Mouse (Mus musculus): ENCODE measurements around the gene Rai14. TPM values are rescaled to one million over a fixed set of nuclear protein-coding genes. Genes with fewer than 3 reads are reported as not detected.

Rai14 gene
- polyA plus RNA-seq, 1 experiment from 2014 or later, result 59.8 TPM

DNA sequence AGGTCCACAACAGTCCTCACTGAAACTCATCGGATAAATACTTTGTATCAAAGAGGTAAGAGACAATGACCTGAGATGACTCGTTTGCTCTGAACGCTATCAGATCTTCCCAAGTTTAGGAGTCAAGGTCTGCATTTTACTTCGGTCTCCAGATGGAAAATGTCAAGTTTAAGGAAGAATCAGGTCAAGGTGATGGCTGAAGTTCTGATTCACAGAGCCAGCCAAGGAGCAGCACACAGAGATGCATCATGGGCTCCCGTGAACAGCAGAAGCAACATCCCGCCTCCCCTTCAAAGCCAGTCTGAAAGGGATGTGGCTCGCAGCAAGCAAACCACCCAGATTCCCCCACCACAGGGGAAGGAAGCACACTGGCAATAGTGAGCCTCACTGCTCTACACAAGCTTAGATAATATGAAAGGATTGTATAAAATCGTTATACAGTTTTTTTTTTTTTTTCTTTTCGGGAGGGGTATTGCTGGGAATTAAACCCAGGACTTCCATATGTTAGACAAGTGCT, 30.7 kb downstream of the Rai14 start:
- Histone ChIP-seq H3K27me3 (no peaks in the 10 kb centered on the region), H3K36me3 (replicated peaks) (peaks cover 18% of the 10 kb centered on the region), H3K9ac (no peak overlapping the region), H3K4me2 (no peak overlapping the region), H3K9me3 (no peaks in the 10 kb centered on the region), H3K4me1 (peaks cover 8% of the 10 kb centered on the region; the same call in 1 of the 2 replicates), H3K4me3 (replicated peaks) (no peak overlapping the region), H3K27ac (no peak overlapping the region)
- 94% methylated on average over 9 of the region's 9 CpGs for WGBS
- ATAC-seq (ENCODE audit: low FRiP score), result no peak

DNA sequence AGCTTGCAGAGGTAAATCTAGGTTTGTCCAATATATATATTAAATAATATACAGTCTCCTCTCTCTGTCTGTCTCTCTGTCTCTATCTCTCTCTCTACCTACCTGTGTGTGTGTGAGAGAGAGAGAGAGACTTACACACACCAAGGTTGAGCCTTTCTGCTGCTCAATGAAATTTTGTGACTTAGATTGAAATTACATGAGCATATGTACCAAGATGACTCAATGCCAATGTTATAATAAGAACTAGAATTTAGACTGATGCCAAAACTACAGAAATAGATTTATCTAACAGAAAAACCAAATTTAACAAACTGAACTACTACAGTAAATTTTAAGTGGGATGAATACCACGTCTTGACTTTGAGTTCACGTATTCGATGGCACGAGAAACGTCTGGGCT, 33.9 kb downstream of the Rai14 start:
- no peak for ATAC-seq (ENCODE audit: low FRiP score)
- no peak overlapping the region for H3K4me2 ChIP-seq
- H3K4me3 ChIP-seq (replicated peaks), result no peak overlapping the region
- H3K4me1 ChIP-seq, result peaks cover 8% of the 10 kb centered on the region; the same call in 1 of the 2 replicates
- no peaks in the 10 kb centered on the region for H3K27me3 ChIP-seq
- H3K36me3 ChIP-seq (replicated peaks), result no peaks in the 10 kb centered on the region
- 90% methylated on average over 5 of the region's 5 CpGs for WGBS
- no peak overlapping the region for H3K9ac ChIP-seq
- H3K27ac ChIP-seq, result no peak overlapping the region
- H3K9me3 ChIP-seq, result no peaks in the 10 kb centered on the region

DNA sequence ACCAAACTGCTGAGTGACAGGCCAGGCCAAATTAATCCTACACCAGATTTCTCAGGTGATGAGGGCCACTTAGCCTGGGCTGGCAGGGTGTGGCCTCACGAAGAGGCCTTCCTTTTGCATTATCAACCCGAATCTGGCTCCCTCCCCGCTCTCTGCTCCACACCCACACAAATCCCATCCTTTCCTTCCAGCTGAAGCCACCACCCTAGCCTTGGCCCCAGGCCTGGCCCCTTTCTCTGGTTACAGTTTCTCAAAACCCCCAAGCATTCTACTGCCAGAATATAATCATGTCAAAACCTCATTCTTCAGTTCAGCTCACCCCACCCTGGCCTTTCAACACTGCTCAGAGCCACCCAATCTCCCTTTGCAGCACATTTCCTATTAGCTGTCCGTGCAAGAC, 34.9 kb downstream of the Rai14 start:
- Histone ChIP-seq H3K27ac (no peak overlapping the region), H3K4me2 (no peak overlapping the region), H3K36me3 (replicated peaks) (no peaks in the 10 kb centered on the region), H3K4me3 (replicated peaks) (no peak overlapping the region), H3K4me1 (peaks cover 8% of the 10 kb centered on the region; the same call in 1 of the 2 replicates), H3K27me3 (no peaks in the 10 kb centered on the region), H3K9me3 (no peaks in the 10 kb centered on the region), H3K9ac (no peak overlapping the region)
- 56% methylated on average over 4 of the region's 4 CpGs for WGBS
- no peak for ATAC-seq (ENCODE audit: low FRiP score)

DNA sequence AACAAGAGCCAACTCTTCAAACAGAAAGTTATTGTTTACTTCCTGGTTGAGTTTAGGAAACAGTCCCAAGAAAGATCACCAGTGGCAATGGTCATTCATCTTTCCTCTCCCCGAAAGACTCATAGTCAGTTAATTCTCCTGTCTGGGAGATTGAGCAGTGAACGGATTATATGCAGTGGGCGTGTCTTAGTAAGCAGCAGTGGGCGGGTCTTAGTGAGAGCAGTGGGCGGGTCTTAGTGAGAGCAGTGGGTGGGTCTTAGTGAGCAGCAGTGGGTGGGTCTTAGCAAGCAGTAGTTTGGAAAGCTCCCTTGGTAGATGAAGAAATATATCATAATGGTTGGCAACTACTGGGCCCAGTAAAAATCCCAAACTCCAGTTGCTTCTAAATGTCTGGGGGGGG, 38.6 kb downstream of the Rai14 start:
- Histone ChIP-seq H3K36me3 (replicated peaks) (no peaks in the 10 kb centered on the region), H3K4me2 (no peak overlapping the region), H3K9me3 (no peaks in the 10 kb centered on the region), H3K27ac (no peak overlapping the region), H3K9ac (no peak overlapping the region), H3K4me3 (replicated peaks) (no peak overlapping the region), H3K27me3 (no peaks in the 10 kb centered on the region), H3K4me1 (peaks cover 16% of the 10 kb centered on the region)
- 86% methylated on average over 5 of the region's 5 CpGs for WGBS
- no peak for ATAC-seq (ENCODE audit: low FRiP score)

DNA sequence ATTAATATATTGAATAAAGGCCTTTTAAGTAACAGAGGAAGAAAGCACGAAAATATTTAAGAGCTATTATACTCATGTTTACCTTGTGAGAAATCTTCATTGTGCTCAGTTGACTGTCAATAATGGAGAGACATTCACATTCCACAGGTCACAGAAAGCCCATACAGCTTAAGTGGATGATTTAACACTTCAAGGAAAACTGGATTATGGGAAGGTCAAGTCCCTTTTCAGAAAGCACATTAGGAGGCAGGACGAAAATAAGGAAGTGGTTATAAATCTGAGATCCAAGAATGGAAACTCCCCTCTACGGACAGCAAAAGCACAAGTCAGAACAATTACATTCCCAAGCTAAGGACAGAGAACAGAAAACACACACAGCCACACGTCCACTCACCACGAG, 41.5 kb downstream of the Rai14 start:
- Histone ChIP-seq H3K27me3 (no peaks in the 10 kb centered on the region), H3K9ac (no peak overlapping the region), H3K9me3 (no peaks in the 10 kb centered on the region), H3K36me3 (replicated peaks) (no peaks in the 10 kb centered on the region), H3K4me3 (replicated peaks) (no peak overlapping the region), H3K4me2 (no peak overlapping the region), H3K27ac (no peak overlapping the region), H3K4me1 (peaks cover 17% of the 10 kb centered on the region)
- no peak for ATAC-seq (ENCODE audit: low FRiP score)
- WGBS, result 43% methylated on average over 5 of the region's 5 CpGs

DNA sequence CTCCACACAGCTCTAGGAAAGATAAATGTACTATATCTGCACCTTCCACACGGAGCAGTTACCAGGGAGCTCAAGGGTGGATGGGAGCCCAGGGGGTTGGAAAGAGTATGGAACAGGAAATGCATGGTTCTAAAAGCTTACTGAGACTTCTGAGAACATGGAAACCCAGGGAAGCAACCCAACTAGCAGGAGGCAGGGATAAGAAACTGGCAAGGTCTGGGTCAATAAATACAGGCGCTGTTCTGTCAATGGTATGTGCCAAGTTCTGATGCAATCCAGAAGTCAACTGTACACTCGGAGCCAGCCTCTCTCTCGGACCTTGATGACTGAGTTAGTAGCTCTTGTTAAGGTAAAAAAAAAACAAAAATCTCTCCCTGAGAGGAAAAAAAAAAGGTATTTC, 42.6 kb downstream of the Rai14 start:
- Histone ChIP-seq H3K27me3 (no peaks in the 10 kb centered on the region), H3K9me3 (no peaks in the 10 kb centered on the region), H3K4me2 (no peak overlapping the region), H3K27ac (no peak overlapping the region), H3K9ac (no peak overlapping the region), H3K4me1 (peaks cover 17% of the 10 kb centered on the region), H3K4me3 (replicated peaks) (no peak overlapping the region), H3K36me3 (replicated peaks) (no peaks in the 10 kb centered on the region)
- WGBS, result 94% methylated on average over 4 of the region's 4 CpGs
- no peak for ATAC-seq (ENCODE audit: low FRiP score)

DNA sequence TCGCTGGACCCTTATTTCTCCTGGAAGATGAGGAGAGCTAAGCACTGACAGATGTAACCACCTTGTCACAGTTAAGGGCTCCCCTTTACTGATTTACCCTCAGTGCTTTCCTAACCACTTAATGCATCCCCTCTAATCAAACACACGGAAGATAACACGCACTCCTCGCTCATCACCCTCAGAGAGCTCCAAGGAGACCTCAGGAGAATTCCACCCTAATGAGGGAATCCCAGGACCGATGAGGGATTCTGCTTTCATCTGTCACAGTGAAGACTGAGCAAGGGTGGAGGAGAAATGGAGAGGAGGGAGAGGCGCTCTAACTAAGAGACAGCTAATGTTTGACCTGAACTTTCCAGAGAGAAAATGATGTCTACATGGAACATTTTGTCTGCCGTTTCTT, 44.3 kb downstream of the Rai14 start:
- H3K9me3 ChIP-seq, result no peaks in the 10 kb centered on the region
- no peak overlapping the region for H3K27ac ChIP-seq
- H3K9ac ChIP-seq, result no peak overlapping the region
- H3K27me3 ChIP-seq, result no peaks in the 10 kb centered on the region
- no peak overlapping the region for H3K4me3 ChIP-seq (replicated peaks)
- H3K36me3 ChIP-seq (replicated peaks), result no peaks in the 10 kb centered on the region
- H3K4me1 ChIP-seq, result peaks cover 17% of the 10 kb centered on the region
- WGBS, result 84% methylated on average over 7 of the region's 7 CpGs
- H3K4me2 ChIP-seq, result no peak overlapping the region
- no peak for ATAC-seq (ENCODE audit: low FRiP score)

DNA sequence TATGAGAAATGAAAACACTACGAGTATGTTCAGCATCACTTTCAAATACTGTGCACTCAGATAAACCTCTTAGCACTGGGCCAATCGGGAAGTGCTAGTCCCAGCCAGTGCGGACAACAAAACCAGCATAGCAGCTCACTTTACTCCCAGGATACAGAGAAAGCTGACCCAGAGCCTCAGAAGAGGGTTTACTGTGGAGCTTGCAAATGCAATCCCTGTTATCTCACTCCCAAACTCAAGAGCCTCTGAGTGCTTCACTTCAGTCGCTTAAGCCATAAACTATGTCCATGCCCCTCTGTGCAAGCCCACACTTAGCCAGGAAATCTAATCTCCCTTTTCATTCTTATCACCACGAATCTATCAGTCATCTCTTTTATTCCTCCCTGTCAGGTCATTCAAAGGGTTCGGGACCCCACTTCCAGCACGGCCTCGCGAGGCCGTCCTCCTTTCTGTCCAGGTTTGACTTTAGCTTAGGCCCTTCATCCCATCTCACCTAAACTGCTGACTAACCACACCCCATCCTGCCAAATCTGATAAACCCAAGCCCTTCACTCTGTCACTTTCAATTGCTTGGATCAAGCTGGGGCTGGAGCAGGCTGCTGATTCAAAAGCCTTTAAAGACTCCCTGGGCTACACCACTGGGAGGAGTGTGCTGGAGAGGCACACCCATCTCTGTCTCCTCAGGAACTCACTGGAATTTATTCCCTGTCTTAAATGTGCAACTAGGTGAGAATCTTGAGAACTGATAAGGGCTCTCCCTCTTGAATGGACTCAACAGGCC, 46.1 kb downstream of the Rai14 start:
- no peak overlapping the region for H3K4me3 ChIP-seq (replicated peaks)
- 57% methylated on average over 10 of the region's 10 CpGs for WGBS
- no peaks in the 10 kb centered on the region for H3K9me3 ChIP-seq
- no peak overlapping the region for H3K9ac ChIP-seq
- H3K27ac ChIP-seq, result no peak overlapping the region
- no peak for ATAC-seq (ENCODE audit: low FRiP score)
- H3K27me3 ChIP-seq, result no peaks in the 10 kb centered on the region
- no peaks in the 10 kb centered on the region for H3K36me3 ChIP-seq (replicated peaks)
- peaks cover 15% of the 10 kb centered on the region for H3K4me1 ChIP-seq
- H3K4me2 ChIP-seq, result no peak overlapping the region

DNA sequence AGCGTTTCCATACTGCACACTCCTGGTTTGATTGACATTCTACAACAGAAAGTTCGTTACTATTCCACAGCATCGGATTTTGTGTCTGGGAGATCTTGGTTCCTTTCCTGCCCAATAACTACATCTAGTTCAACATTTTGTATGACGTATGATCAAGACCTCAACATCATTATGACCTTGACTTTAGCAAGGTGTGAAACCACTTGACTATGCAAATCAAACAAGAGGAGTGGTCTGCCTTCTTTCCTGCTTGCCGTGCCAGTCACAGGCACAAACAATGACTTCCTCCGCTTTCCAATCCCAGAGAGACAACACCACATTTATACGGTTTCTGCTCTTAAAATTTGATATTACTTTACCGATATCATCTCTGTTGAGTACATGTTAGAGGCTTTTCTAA, 48.6 kb downstream of the Rai14 start:
- 89% methylated on average over 8 of the region's 8 CpGs for WGBS
- no peak for ATAC-seq (ENCODE audit: low FRiP score)
- no peaks in the 10 kb centered on the region for H3K36me3 ChIP-seq (replicated peaks)
- no peaks in the 10 kb centered on the region for H3K27me3 ChIP-seq
- H3K27ac ChIP-seq, result no peak overlapping the region
- H3K4me2 ChIP-seq, result no peak overlapping the region
- H3K4me1 ChIP-seq, result peaks cover 16% of the 10 kb centered on the region
- H3K9ac ChIP-seq, result no peak overlapping the region
- H3K9me3 ChIP-seq, result no peaks in the 10 kb centered on the region
- H3K4me3 ChIP-seq (replicated peaks), result no peak overlapping the region

DNA sequence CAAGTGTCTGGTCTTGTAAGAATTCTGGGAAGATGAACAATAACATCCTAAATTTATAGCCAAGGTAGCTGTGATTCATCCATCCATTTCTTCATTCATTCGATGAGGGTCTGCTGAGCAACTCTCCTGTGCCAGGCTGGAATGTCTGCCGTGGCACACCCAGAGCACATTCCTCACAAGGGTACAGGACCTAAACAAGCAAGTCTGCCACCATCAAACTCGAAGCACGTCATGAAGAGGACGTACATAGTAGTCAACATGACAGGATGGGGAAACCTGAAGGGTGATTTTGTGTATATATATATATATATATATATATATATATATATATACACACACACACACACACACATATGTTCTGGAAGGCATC, 49.9 kb downstream of the Rai14 start:
- Histone ChIP-seq H3K4me1 (peaks cover 14% of the 10 kb centered on the region), H3K9ac (no peak overlapping the region), H3K9me3 (no peaks in the 10 kb centered on the region), H3K27ac (no peak overlapping the region), H3K36me3 (replicated peaks) (0 out of 2 replicates have a peak, but pooled peaks cover 6% of the 10 kb centered on the region), H3K27me3 (no peaks in the 10 kb centered on the region), H3K4me2 (no peak overlapping the region), H3K4me3 (replicated peaks) (no peak overlapping the region)
- 88% methylated on average over 5 of the region's 5 CpGs for WGBS
- ATAC-seq (ENCODE audit: low FRiP score), result no peak

DNA sequence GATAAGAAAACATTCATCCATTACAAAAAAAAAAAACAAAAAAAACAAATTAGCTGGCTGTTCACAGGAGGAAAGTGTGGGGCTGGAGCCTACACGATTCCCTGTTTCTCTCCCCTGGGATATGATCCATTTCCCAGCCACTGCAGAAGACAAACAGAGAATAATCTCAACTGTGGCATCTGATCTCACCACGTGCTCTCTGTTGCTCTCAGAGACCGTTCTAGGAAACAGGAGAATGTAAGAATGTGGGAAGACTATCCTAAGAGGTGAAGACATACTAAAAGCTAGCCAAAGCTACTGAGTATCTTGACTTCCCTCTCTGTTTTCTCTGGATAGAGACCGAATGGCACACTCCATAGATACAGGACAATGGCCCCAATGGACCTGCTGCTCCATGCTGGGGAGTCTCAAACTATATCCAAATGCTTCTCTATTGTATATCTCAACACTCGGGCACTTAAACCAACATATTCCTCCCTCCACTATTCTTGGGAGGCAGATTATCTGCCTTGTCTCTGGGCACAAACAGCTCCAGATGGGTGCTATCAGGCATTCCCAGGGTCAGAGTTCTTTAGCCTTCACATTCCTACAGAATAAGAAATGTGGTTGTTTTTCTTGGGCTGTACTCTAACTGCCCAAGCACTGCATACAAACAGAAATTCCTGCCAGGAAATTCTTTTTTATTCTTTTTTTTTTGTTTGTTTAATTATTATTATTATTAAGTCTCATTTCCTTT, 50.5 kb downstream of the Rai14 start:
- no peaks in the 10 kb centered on the region for H3K27me3 ChIP-seq
- ATAC-seq (ENCODE audit: low FRiP score), result no peak
- H3K9me3 ChIP-seq, result no peaks in the 10 kb centered on the region
- WGBS, result 78% methylated on average over 5 of the region's 5 CpGs
- H3K36me3 ChIP-seq (replicated peaks), result peaks cover 6% of the 10 kb centered on the region; the same call in 1 of the 2 replicates
- peaks cover 14% of the 10 kb centered on the region for H3K4me1 ChIP-seq
- no peak overlapping the region for H3K4me3 ChIP-seq (replicated peaks)
- no peak overlapping the region for H3K9ac ChIP-seq
- H3K27ac ChIP-seq, result no peak overlapping the region
- no peak overlapping the region for H3K4me2 ChIP-seq

DNA sequence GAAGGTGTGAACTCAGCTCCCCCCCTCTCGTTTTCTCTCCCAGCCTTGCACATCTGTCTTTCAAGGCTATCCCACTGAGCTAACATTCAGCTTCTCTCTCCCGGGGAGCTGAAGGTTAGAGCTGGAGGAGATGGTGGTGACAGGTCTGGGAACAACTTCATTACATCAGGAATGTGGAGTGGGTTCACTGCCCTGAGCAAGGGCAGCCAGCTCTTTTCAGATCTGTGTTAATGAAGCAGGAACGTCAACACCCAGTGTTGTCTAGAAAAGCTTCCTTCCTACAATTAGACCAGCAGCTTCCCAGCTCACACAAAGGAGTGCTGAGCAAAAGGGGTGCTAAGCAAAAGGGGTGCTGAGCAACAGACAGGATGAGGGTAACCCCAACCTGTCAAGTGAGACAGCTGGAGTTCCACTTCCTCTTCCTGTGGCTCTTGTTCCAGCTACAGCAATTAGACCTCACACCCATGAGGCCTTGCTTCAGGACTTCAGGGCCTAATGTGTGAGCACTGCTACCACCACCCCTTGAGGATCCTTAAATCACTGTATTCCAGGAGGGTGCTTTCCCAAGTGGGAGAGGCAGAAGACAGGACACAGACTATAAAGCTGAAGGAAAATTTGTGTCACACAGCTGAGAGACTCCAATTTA, 52.3 kb downstream of the Rai14 start:
- no peak overlapping the region for H3K9ac ChIP-seq
- peaks cover 6% of the 10 kb centered on the region; the same call in 1 of the 2 replicates for H3K36me3 ChIP-seq (replicated peaks)
- WGBS, result 33% methylated on average over 3 of the region's 3 CpGs
- H3K27ac ChIP-seq, result peak overlapping the region; percentile 53
- H3K4me2 ChIP-seq, result no peak overlapping the region
- H3K27me3 ChIP-seq, result no peaks in the 10 kb centered on the region
- H3K4me3 ChIP-seq (replicated peaks), result no peak overlapping the region
- H3K9me3 ChIP-seq, result no peaks in the 10 kb centered on the region
- peak; percentile 59; the same call in 1 of the 2 replicates for ATAC-seq (ENCODE audit: low FRiP score)
- peaks cover 7% of the 10 kb centered on the region; the same call in 1 of the 2 replicates for H3K4me1 ChIP-seq
